Mouse (Mus musculus): ENCODE measurements at regions not wholly inside any gene's neighbourhood (a gene's known extent, or its start where the extent isn't known, plus 50 kb on each side); places are given as distances from the start of the nearest gene placed in this dataset.

GRCm38 (mm10) chr11:24682423-24682822, 604.6 kb downstream of the Bcl11a start:
- no peak for TF ChIP-seq NANOG (IDR thresholded peaks at IDR 0.05; ENCODE audit: borderline replicate concordance, low read length)
- no peak for TF ChIP-seq POU5F1 (IDR thresholded peaks at IDR 0.05; ENCODE audit: borderline replicate concordance, low read length)
- TF ChIP-seq CTCF (conservative IDR thresholded peaks at IDR 0.05; ENCODE audit: low read length) = no peak

GRCm38 (mm10) chr11:24685545-24686467, 608.0 kb downstream of the Bcl11a start:
- H3K9me3 ChIP-seq (ENCODE audit: low read length) = no peaks in the 10 kb centered on the region
- TF ChIP-seq NANOG (IDR thresholded peaks at IDR 0.05; ENCODE audit: borderline replicate concordance, low read length) (no peak), POU5F1 (IDR thresholded peaks at IDR 0.05; ENCODE audit: borderline replicate concordance, low read length) (no peak)
- H3K4me1 ChIP-seq (replicated peaks; ENCODE audit: low read depth, low read length) = no peaks in the 10 kb centered on the region
- no peak overlapping the region for H3K4me3 ChIP-seq (replicated peaks; ENCODE audit: low read length)
- no peaks in the 10 kb centered on the region for H3K36me3 ChIP-seq (ENCODE audit: insufficient read depth, low read length)
- H3K27me3 ChIP-seq (ENCODE audit: insufficient read depth, low read length) = no peaks in the 10 kb centered on the region

More at GRCm38 (mm10) chr11:24682423-24682822, 604.6 kb downstream of the Bcl11a start:
- Histone ChIP-seq H3K4me3 (replicated peaks; ENCODE audit: low read length) (no peak overlapping the region), H3K36me3 (ENCODE audit: insufficient read depth, low read length) (no peaks in the 10 kb centered on the region), H3K9me3 (ENCODE audit: low read length) (no peaks in the 10 kb centered on the region), H3K27me3 (ENCODE audit: insufficient read depth, low read length) (no peaks in the 10 kb centered on the region), H3K4me1 (replicated peaks; ENCODE audit: low read depth, low read length) (no peaks in the 10 kb centered on the region)

GRCm38 (mm10) chr11:24688160-24688782, 610.4 kb downstream of the Bcl11a start:
- no peaks in the 10 kb centered on the region for H3K9me3 ChIP-seq (ENCODE audit: low read length)
- no peaks in the 10 kb centered on the region for H3K36me3 ChIP-seq (ENCODE audit: insufficient read depth, low read length)
- no peak for TF ChIP-seq CTCF (conservative IDR thresholded peaks at IDR 0.05; ENCODE audit: low read length)
- TF ChIP-seq NANOG (IDR thresholded peaks at IDR 0.05; ENCODE audit: borderline replicate concordance, low read length) = no peak
- TF ChIP-seq POU5F1 (IDR thresholded peaks at IDR 0.05; ENCODE audit: borderline replicate concordance, low read length) = no peak
- no peaks in the 10 kb centered on the region for H3K27me3 ChIP-seq (ENCODE audit: insufficient read depth, low read length)
- no peak overlapping the region for H3K4me3 ChIP-seq (replicated peaks; ENCODE audit: low read length)
- H3K4me1 ChIP-seq (replicated peaks; ENCODE audit: low read depth, low read length) = no peaks in the 10 kb centered on the region

- H3K4me3 ChIP-seq (replicated peaks; ENCODE audit: low read length) = no peak overlapping the region
- TF ChIP-seq POU5F1 (IDR thresholded peaks at IDR 0.05; ENCODE audit: borderline replicate concordance, low read length) (no peak), NANOG (IDR thresholded peaks at IDR 0.05; ENCODE audit: borderline replicate concordance, low read length) (no peak), CTCF (conservative IDR thresholded peaks at IDR 0.05; ENCODE audit: low read length) (peak; percentile 31)
- H3K36me3 ChIP-seq (ENCODE audit: insufficient read depth, low read length) = no peaks in the 10 kb centered on the region
- no peaks in the 10 kb centered on the region for H3K27me3 ChIP-seq (ENCODE audit: insufficient read depth, low read length)
- no peaks in the 10 kb centered on the region for H3K4me1 ChIP-seq (replicated peaks; ENCODE audit: low read depth, low read length)
- no peaks in the 10 kb centered on the region for H3K9me3 ChIP-seq (ENCODE audit: low read length)
Measured at GRCm38 (mm10) chr11:24689807-24690333, 612.0 kb downstream of the Bcl11a start.

- H3K36me3 ChIP-seq (ENCODE audit: insufficient read depth, low read length) = no peaks in the 10 kb centered on the region
Measured at GRCm38 (mm10) chr11:24693926-24694325, 616.1 kb downstream of the Bcl11a start.

GRCm38 (mm10) chr11:24695010-24695720, 617.3 kb downstream of the Bcl11a start:
- no peak overlapping the region for H3K4me3 ChIP-seq (replicated peaks; ENCODE audit: low read length)
- H3K9me3 ChIP-seq (ENCODE audit: low read length) = no peaks in the 10 kb centered on the region
- H3K4me1 ChIP-seq (replicated peaks; ENCODE audit: low read depth, low read length) = no peaks in the 10 kb centered on the region
- H3K27me3 ChIP-seq (ENCODE audit: insufficient read depth, low read length) = 0 out of 2 replicates have a peak, but pooled peaks cover 4% of the 10 kb centered on the region
- TF ChIP-seq NANOG (IDR thresholded peaks at IDR 0.05; ENCODE audit: borderline replicate concordance, low read length) (no peak), POU5F1 (IDR thresholded peaks at IDR 0.05; ENCODE audit: borderline replicate concordance, low read length) (no peak), CTCF (conservative IDR thresholded peaks at IDR 0.05; ENCODE audit: low read length) (no peak)
- no peaks in the 10 kb centered on the region for H3K36me3 ChIP-seq (ENCODE audit: insufficient read depth, low read length)

More at GRCm38 (mm10) chr11:24693926-24694325, 616.1 kb downstream of the Bcl11a start:
- H3K9me3 ChIP-seq (ENCODE audit: low read length) = no peaks in the 10 kb centered on the region
- H3K4me3 ChIP-seq (replicated peaks; ENCODE audit: low read length) = no peak overlapping the region
- TF ChIP-seq CTCF (conservative IDR thresholded peaks at IDR 0.05; ENCODE audit: low read length) (no peak), NANOG (IDR thresholded peaks at IDR 0.05; ENCODE audit: borderline replicate concordance, low read length) (no peak), POU5F1 (IDR thresholded peaks at IDR 0.05; ENCODE audit: borderline replicate concordance, low read length) (no peak)
- H3K27me3 ChIP-seq (ENCODE audit: insufficient read depth, low read length) = no peaks in the 10 kb centered on the region
- H3K4me1 ChIP-seq (replicated peaks; ENCODE audit: low read depth, low read length) = no peaks in the 10 kb centered on the region

GRCm38 (mm10) chr11:24696561-24696960, 618.7 kb downstream of the Bcl11a start:
- Histone ChIP-seq H3K4me1 (replicated peaks; ENCODE audit: low read depth, low read length) (no peaks in the 10 kb centered on the region), H3K9me3 (ENCODE audit: low read length) (no peaks in the 10 kb centered on the region), H3K36me3 (ENCODE audit: insufficient read depth, low read length) (no peaks in the 10 kb centered on the region), H3K27me3 (ENCODE audit: insufficient read depth, low read length) (0 out of 2 replicates have a peak, but pooled peaks cover 4% of the 10 kb centered on the region), H3K4me3 (replicated peaks; ENCODE audit: low read length) (no peak overlapping the region)
- TF ChIP-seq POU5F1 (IDR thresholded peaks at IDR 0.05; ENCODE audit: borderline replicate concordance, low read length) (no peak), CTCF (conservative IDR thresholded peaks at IDR 0.05; ENCODE audit: low read length) (no peak), NANOG (IDR thresholded peaks at IDR 0.05; ENCODE audit: borderline replicate concordance, low read length) (no peak)

GRCm38 (mm10) chr11:24708790-24709189, 630.9 kb downstream of the Bcl11a start:
- H3K4me3 ChIP-seq (replicated peaks; ENCODE audit: low read length) = no peak overlapping the region
- H3K4me1 ChIP-seq (replicated peaks; ENCODE audit: low read depth, low read length) = no peaks in the 10 kb centered on the region
- no peaks in the 10 kb centered on the region for H3K36me3 ChIP-seq (ENCODE audit: insufficient read depth, low read length)
- no peak for TF ChIP-seq POU5F1 (IDR thresholded peaks at IDR 0.05; ENCODE audit: borderline replicate concordance, low read length)
- TF ChIP-seq NANOG (IDR thresholded peaks at IDR 0.05; ENCODE audit: borderline replicate concordance, low read length) = no peak
- TF ChIP-seq CTCF (conservative IDR thresholded peaks at IDR 0.05; ENCODE audit: low read length) = no peak
- H3K9me3 ChIP-seq (ENCODE audit: low read length) = no peaks in the 10 kb centered on the region
- H3K27me3 ChIP-seq (ENCODE audit: insufficient read depth, low read length) = no peaks in the 10 kb centered on the region

All from E14TG2a.4 (cell line).